Mouse (Mus musculus): ENCODE measurements around the gene Zmym5. TPM values are rescaled to one million over a fixed set of nuclear protein-coding genes. Genes with fewer than 3 reads are reported as not detected.
"Not testable (repeated sequence)": the region's sequence is repeated elsewhere in the genome, so short reads cannot be mapped to it uniquely, and the experiment has no call there.

The Zmym5 gene
- polyA plus RNA-seq, 1 experiment from 2014 or later = 32.4 TPM

DNA sequence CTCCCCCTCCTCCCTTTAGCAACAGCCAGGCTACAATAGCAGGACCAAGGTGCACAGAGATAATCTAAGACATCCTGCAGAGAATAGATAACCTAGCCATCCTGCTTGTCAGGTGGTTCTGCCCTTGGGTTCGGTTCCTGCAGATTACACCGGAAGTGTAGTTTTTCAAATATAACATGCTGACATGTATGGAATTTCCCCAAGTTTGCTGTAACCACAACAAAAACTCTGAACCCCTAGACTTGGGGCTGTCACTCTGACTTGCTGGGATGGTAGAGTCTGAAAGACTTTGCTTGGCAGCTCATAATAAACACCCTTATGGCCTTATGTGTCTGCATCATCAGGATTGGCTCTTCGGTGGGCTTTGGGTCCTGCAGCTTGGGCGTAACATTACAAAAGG is 5.0 kb upstream of the Zmym5 start:
- no peak overlapping the region for H3K4me3 ChIP-seq (replicated peaks)
- H3K27ac ChIP-seq = no peak overlapping the region
- H3K27me3 ChIP-seq = no peaks in the 10 kb centered on the region
- 94% methylated on average over 4 of the region's 4 CpGs for WGBS
- no peaks in the 10 kb centered on the region for H3K9me3 ChIP-seq
- peaks cover 12% of the 10 kb centered on the region for H3K4me1 ChIP-seq
- H3K9ac ChIP-seq = no peak overlapping the region
- no peaks in the 10 kb centered on the region for H3K36me3 ChIP-seq (replicated peaks)
- ATAC-seq (ENCODE audit: low FRiP score) = no peak
- no peak overlapping the region for H3K4me2 ChIP-seq

DNA sequence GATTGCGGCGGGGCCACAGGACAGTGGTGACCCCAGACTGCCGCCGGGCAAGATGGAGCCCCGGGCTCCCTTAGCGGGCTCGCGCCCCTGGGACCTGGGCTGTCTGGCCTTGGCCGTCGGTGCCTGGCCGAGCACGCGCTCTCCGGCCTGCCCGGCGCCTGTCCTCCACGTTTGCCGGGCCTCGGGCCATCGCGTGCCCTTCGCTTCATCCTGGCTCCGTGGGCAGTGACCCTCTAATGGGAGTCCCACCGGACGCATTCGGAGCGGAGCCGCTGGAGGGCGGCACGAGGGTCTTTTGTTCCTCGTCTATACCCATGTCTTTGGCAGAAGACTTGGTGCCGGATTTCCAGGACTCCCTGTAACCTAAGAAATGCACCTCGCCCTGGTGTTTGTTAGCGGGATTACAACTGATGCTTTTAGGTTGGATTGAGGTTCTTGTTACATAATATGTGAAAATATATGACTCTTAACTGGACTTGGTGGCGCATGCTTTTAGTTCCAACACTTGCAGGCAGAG is 1.1 kb upstream of the Zmym5 start:
- under 1% methylated on average over 32 of the region's 35 CpGs for WGBS
- Histone ChIP-seq H3K27ac (peak overlapping the region; percentile 95), H3K9me3 (no peaks in the 10 kb centered on the region), H3K27me3 (no peaks in the 10 kb centered on the region), H3K4me1 (peaks cover 14% of the 10 kb centered on the region), H3K4me3 (replicated peaks) (peak overlapping the region; percentile 61), H3K4me2 (peak overlapping the region; percentile 62), H3K36me3 (replicated peaks) (no peaks in the 10 kb centered on the region; the same call in 1 of the 2 replicates), H3K9ac (peak overlapping the region; percentile 79)
- ATAC-seq (ENCODE audit: low FRiP score) = peak; percentile 45

DNA sequence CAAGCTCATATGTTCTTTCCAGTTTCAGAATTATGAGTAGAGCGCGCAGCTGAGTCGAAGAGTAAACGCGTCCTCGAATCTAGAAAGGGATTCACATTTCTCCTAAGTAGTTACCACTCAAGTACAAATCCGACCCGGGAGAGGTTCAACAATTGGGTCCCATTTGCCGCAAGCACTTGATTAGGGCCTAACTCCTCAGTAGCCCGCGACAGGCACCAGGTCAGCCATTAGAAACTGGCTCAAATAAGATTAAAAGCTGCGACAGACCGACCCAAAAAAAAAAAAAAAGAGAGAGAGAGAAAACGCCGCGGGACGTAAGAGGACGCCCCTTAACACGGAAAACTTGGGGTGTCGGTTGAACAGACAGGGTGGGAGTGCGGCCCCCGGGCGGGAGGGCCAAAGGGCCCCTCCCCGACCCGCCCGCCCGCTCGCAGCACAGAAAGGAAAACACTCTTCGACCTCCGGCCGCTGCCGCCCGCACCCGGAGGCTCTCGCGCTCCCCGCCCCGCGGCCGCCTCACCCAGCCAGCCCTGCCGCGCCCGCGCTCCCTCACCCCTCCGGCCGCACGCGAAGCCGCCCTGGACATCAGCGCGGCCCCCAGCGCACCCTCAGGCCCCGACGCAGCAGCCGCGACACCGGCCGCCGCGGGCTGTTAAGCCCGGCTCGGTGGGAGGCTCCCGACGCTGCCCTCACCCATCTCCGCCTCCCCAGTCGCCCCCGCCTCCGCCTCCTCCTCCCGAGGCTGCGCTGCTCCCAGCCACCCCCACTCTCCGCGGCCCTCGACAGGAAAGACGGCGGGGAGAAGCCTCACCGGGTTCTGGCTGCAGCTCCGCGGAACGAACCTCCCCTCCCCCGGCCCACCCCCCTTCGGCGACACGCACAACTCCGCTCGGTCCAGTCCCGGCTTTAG is 480 bp downstream of the Zmym5 start:
- not testable (repeated sequence) for ATAC-seq (ENCODE audit: low FRiP score); H3K27me3 ChIP-seq; H3K36me3 ChIP-seq (replicated peaks); H3K9me3 ChIP-seq
- 1% methylated on average over 43 of the region's 86 CpGs for WGBS
- Histone ChIP-seq H3K27ac (peak overlapping the region; percentile 94), H3K4me1 (peaks cover 11% of the 10 kb centered on the region), H3K4me3 (replicated peaks) (peak overlapping the region; percentile 77), H3K9ac (peak overlapping the region; percentile 85), H3K4me2 (peak overlapping the region; percentile 54)

GRCm38 (mm10) chr14:56793243-56793642 is 18.3 kb downstream of the Zmym5 start:
- Histone ChIP-seq H3K36me3 (replicated peaks) (peaks cover 58% of the 10 kb centered on the region), H3K9ac (no peak overlapping the region), H3K9me3 (no peaks in the 10 kb centered on the region), H3K4me1 (no peaks in the 10 kb centered on the region), H3K4me2 (no peak overlapping the region), H3K27me3 (no peaks in the 10 kb centered on the region), H3K27ac (no peak overlapping the region), H3K4me3 (replicated peaks) (no peak overlapping the region)
- no peak for ATAC-seq (ENCODE audit: low FRiP score)
- WGBS = 42% methylated on average over 2 of the region's 2 CpGs

DNA sequence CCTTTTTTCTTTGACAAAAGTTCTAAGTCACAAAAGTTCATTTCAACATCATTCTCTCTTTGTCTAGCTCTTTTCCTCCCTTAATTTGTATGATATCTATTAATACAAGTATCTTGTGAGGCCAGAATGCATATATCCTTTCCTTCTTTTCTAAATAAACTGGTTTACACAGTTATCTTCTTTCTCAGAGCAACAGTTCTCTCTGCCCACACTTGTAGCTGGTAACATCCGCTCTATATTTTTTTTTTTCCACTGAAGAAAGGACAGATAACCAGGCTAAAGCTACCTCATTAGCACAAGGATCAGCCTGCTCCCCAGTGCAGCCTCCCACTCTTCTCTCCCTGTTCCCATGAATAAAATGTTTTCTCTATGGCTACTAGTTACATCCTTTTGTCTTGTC is 26.9 kb downstream of the Zmym5 start:
- 85% methylated on average over 1 of the region's 1 CpGs for WGBS
- H3K36me3 ChIP-seq (replicated peaks) = no peaks in the 10 kb centered on the region
- no peaks in the 10 kb centered on the region for H3K9me3 ChIP-seq
- no peak overlapping the region for H3K9ac ChIP-seq
- H3K4me3 ChIP-seq (replicated peaks) = no peak overlapping the region
- no peaks in the 10 kb centered on the region for H3K27me3 ChIP-seq
- no peak overlapping the region for H3K27ac ChIP-seq
- H3K4me1 ChIP-seq = no peaks in the 10 kb centered on the region
- no peak overlapping the region for H3K4me2 ChIP-seq
- ATAC-seq (ENCODE audit: low FRiP score) = no peak

DNA sequence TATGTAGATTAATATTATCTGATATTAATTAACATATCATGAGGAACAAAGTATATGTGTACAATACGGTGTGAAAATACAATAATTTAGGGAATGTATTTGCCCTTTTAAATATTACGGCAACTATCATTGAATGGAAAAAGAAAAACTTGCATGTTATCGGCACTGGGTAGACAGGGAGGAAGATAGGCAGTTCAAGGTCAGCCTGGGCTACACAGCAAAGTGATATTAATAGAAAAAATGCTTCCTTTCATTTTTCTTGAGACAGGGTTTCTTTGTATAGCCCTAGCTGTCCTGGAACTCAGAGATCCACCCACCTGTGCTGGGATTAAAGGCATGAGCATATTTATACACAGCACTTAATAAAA is 32.6 kb downstream of the Zmym5 start:
- no peaks in the 10 kb centered on the region for H3K9me3 ChIP-seq
- H3K9ac ChIP-seq = peak overlapping the region; percentile 92; the same call in 1 of the 2 replicates
- H3K4me3 ChIP-seq (replicated peaks) = peak overlapping the region; percentile 94
- H3K36me3 ChIP-seq (replicated peaks) = 0 out of 2 replicates have a peak, but pooled peaks cover 4% of the 10 kb centered on the region
- H3K4me2 ChIP-seq = peak overlapping the region; percentile 54
- 55% methylated on average over 3 of the region's 3 CpGs for WGBS
- H3K4me1 ChIP-seq = peaks cover 21% of the 10 kb centered on the region
- H3K27ac ChIP-seq = peak overlapping the region; percentile 96
- H3K27me3 ChIP-seq = no peaks in the 10 kb centered on the region
- 0 out of 2 replicates have a peak, but pooled peaks have one; percentile 7 for ATAC-seq (ENCODE audit: low FRiP score)

DNA sequence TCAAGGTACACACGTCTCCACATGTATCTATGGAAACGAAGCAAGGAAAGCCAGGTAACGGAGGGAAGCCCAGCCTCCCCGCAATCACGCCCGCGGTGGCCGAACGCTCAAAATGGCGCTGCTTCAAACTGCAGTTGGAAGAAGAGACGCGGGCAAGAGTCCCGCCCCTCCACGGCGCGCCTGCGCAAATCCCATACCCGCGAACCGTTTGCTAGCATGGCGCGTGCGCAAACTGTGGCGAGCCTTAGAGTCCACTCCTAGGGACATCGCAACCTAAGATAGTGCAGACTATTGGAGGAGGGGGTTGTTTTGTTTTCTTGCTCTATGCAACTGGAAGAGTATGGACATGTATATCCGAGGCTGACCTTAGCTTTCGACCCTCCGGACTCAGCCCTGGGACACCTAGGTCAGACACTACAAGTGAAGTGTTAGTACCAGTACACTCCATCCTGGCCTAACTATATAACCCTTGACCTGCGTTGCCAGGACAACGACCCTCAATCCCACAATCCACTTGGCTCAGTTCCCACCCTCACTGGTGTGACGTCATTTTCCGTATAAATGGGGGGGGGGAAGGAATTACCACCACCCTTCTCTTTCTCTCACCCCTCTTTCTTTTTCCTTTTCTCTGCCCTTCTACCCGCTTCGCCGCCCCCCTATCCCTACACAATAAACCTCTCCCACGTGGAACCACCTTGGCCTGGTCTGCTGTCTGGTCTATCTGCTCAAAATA is 33.1 kb downstream of the Zmym5 start, which contains the start of gene Pspc1:
Pspc1 (minus strand) TSS at position 117 of the 733 bp plus-strand sequence.
- H3K27me3 ChIP-seq = no peaks in the 10 kb centered on the region
- under 1% methylated on average over 36 of the region's 36 CpGs for WGBS
- H3K9ac ChIP-seq = peak within 1 kb of the TSS; percentile 92
- H3K27ac ChIP-seq = peak within 1 kb of the TSS; percentile 96
- ATAC-seq (ENCODE audit: low FRiP score) = peak; percentile 96
- H3K9me3 ChIP-seq = no peaks in the 10 kb centered on the region
- H3K4me1 ChIP-seq = peaks cover 25% of the 10 kb centered on the region
- peak within 1 kb of the TSS; percentile 77 for H3K4me2 ChIP-seq
- 0 out of 2 replicates have a peak, but pooled peaks cover 4% of the 10 kb centered on the region for H3K36me3 ChIP-seq (replicated peaks)
- peak within 1 kb of the TSS; percentile 94 for H3K4me3 ChIP-seq (replicated peaks)

DNA sequence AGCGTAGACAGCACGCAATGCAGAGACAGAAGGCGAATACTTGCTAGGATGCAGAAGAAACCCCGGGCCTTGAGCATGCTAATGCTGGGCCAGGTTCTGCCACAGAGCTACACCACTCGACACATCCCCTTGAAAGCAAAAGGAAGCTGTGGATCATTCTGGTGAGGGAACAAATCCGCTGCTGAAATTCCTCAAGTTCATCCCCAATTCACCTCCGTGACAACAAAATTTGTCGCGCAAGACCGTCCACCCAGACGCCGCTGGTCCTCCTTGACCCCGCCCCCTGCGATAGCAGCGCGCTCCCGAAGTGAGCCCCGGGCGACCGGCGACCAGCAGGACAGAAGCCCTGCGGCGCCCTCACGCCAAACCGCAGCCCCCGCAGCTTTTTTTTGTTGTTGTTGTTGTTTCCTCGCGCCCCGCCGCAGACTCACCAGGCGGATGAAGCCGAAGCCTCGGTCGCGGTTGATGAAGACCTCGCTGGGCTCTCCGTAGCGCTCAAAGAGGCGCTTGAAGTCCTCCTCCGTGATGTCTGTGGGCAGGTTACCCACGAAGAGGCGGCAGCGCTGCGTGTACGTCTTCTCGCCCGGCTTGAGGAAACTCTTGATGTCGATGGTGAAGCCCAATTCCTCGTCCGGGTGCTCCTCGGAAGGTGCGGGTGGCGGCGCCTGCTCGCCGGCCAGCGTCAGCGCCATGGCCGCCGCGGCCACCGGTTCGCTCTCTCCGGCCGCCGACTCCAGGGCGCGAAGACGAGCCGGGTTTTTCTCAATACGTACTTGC is 34.0 kb downstream of the Zmym5 start:
- H3K4me3 ChIP-seq (replicated peaks) = peak overlapping the region; percentile 94
- peak overlapping the region; percentile 96 for H3K27ac ChIP-seq
- 0 out of 2 replicates have a peak, but pooled peaks cover 4% of the 10 kb centered on the region for H3K36me3 ChIP-seq (replicated peaks)
- H3K4me1 ChIP-seq = peaks cover 25% of the 10 kb centered on the region
- H3K4me2 ChIP-seq = peak overlapping the region; percentile 77
- no peaks in the 10 kb centered on the region for H3K9me3 ChIP-seq
- H3K27me3 ChIP-seq = no peaks in the 10 kb centered on the region
- peak overlapping the region; percentile 92 for H3K9ac ChIP-seq
- peak; percentile 42; the same call in 1 of the 2 replicates for ATAC-seq (ENCODE audit: low FRiP score)
- 0% methylated on average over 71 of the region's 71 CpGs for WGBS

DNA sequence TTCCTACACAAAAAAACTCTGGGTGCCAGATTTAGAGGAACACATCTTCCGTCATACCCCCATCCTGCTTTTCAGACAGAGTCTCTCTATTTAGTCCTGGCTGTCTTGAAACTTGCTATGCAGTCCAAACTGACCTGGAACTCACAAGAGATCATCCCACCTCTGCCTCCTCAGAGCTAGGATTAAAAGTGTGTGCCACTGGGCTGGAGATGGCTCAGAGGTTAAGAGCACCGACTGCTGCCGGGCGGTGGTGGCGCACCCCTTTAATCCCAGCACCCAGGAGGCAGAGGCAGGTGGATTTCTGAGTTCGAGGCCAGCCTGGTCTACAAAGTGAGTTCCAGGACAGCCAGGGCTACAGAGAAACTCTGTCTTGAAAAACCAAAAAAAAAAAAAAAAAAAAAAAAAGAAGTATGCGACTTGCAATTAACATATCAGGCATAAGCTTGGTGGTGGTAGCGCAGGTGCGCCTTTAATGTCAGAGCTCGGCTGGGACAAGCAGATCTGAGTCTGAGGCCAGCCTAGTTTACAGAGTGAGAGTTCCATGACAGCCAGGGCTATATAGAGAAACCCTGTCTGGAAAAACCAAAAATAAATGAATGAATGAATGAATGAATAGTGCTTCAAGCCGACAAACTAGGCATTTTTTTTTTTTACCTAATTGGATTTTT is 34.8 kb downstream of the Zmym5 start:
- Histone ChIP-seq H3K9ac (peak overlapping the region; percentile 92), H3K27me3 (no peaks in the 10 kb centered on the region), H3K36me3 (replicated peaks) (peaks cover 9% of the 10 kb centered on the region; the same call in 1 of the 2 replicates), H3K4me1 (peaks cover 25% of the 10 kb centered on the region), H3K4me3 (replicated peaks) (peak overlapping the region; percentile 94), H3K4me2 (peak overlapping the region; percentile 77), H3K9me3 (no peaks in the 10 kb centered on the region), H3K27ac (no peak overlapping the region)
- ATAC-seq (ENCODE audit: low FRiP score) = no peak
- WGBS = 32% methylated on average over 11 of the region's 11 CpGs

- peak overlapping the region; percentile 38; the same call in 1 of the 2 replicates for H3K9ac ChIP-seq
- peak overlapping the region; percentile 77 for H3K4me2 ChIP-seq
- ATAC-seq (ENCODE audit: low FRiP score) = no peak
- H3K4me3 ChIP-seq (replicated peaks) = peak overlapping the region; percentile 28
- no peaks in the 10 kb centered on the region for H3K27me3 ChIP-seq
- peaks cover 25% of the 10 kb centered on the region for H3K4me1 ChIP-seq
- WGBS = 83% methylated on average over 4 of the region's 4 CpGs
- no peak overlapping the region for H3K27ac ChIP-seq
- no peaks in the 10 kb centered on the region for H3K9me3 ChIP-seq
- H3K36me3 ChIP-seq (replicated peaks) = peaks cover 19% of the 10 kb centered on the region
These were observed 36.1 kb downstream of the Zmym5 start for GRCm38 (mm10) chr14:56775416-56775815.

- H3K4me3 ChIP-seq (replicated peaks); H3K27ac ChIP-seq; ATAC-seq (ENCODE audit: low FRiP score); H3K4me1 ChIP-seq; H3K4me2 ChIP-seq; H3K9ac ChIP-seq; H3K27me3 ChIP-seq; H3K9me3 ChIP-seq: not testable (repeated sequence)
- 91% methylated on average over 2 of the region's 2 CpGs for WGBS
- H3K36me3 ChIP-seq (replicated peaks) = peaks cover 53% of the 10 kb centered on the region
These were observed 45.1 kb downstream of the Zmym5 start for GRCm38 (mm10) chr14:56766438-56766837.

Data from forebrain, embryonic 12.5 days (tissue).